Mouse (Mus musculus) WW6 (cell line): ENCODE measurements around the gene Sorcs2.
"Not testable (repeated sequence)": the region's sequence is repeated elsewhere in the genome, so short reads cannot be mapped to it uniquely, and the experiment has no call there.

Experiments used
- DNase-seq: peaks from one replicate; pipeline ENCODE4 v3.0.0-alpha.2; 2013; ENCODE audit warnings: low read depth, low spot score

Sorcs2 gene

GRCm38 (mm10) chr5:36391751-36392150, 6.2 kb downstream of the Sorcs2 start:
- no peak for DNase-seq

GRCm38 (mm10) chr5:36390591-36390927, 7.4 kb downstream of the Sorcs2 start:
- not testable (repeated sequence) for DNase-seq

GRCm38 (mm10) chr5:36389731-36390590, 8.0 kb downstream of the Sorcs2 start:
- DNase-seq = no peak

GRCm38 (mm10) chr5:36385062-36385461, 12.9 kb downstream of the Sorcs2 start:
- no peak for DNase-seq

GRCm38 (mm10) chr5:36383431-36383830, 14.5 kb downstream of the Sorcs2 start:
- DNase-seq = no peak

GRCm38 (mm10) chr5:36382721-36383120, 15.2 kb downstream of the Sorcs2 start:
- no peak for DNase-seq

- DNase-seq = no peak
These were observed 15.7 kb downstream of the Sorcs2 start for GRCm38 (mm10) chr5:36382134-36382693.

- no peak for DNase-seq
These were observed 17.9 kb downstream of the Sorcs2 start for GRCm38 (mm10) chr5:36379938-36380511.

- DNase-seq = no peak
These were observed 19.6 kb downstream of the Sorcs2 start for GRCm38 (mm10) chr5:36378370-36378738.

- no peak for DNase-seq
These were observed 20.2 kb downstream of the Sorcs2 start for GRCm38 (mm10) chr5:36377456-36378369.

GRCm38 (mm10) chr5:36375886-36376285, 22.1 kb downstream of the Sorcs2 start:
- no peak for DNase-seq

- no peak for DNase-seq
These were observed 23.5 kb downstream of the Sorcs2 start for GRCm38 (mm10) chr5:36374221-36375050.

- no peak for DNase-seq
These were observed 24.6 kb downstream of the Sorcs2 start for GRCm38 (mm10) chr5:36373246-36373891.

GRCm38 (mm10) chr5:36371731-36372130, 26.2 kb downstream of the Sorcs2 start:
- DNase-seq = no peak

- no peak for DNase-seq
These were observed 28.7 kb downstream of the Sorcs2 start for GRCm38 (mm10) chr5:36369261-36369684.

GRCm38 (mm10) chr5:36368511-36369135, 29.3 kb downstream of the Sorcs2 start:
- DNase-seq = no peak

- DNase-seq = no peak
These were observed 30.0 kb downstream of the Sorcs2 start for GRCm38 (mm10) chr5:36367911-36368310.

- DNase-seq = no peak
These were observed 30.7 kb downstream of the Sorcs2 start for GRCm38 (mm10) chr5:36367181-36367610.

GRCm38 (mm10) chr5:36361749-36362148, 36.2 kb downstream of the Sorcs2 start:
- DNase-seq = no peak

- DNase-seq = no peak
These were observed 37.6 kb downstream of the Sorcs2 start for GRCm38 (mm10) chr5:36360343-36360742.
